Mouse (Mus musculus) liver, adult 2 months (tissue): ENCODE data around the gene Sobp. TPM values are rescaled to one million over a fixed set of nuclear protein-coding genes. Genes with fewer than 3 reads are reported as not detected.
A peak's percentile ranks its signal among the peaks of the same experiment; 100 is the strongest.

Experiments
- DNase-seq: peaks from one replicate; pipeline ENCODE4 v3.0.0-alpha.2; 2011; ENCODE audit warnings: low read depth, low spot score; ENCODE audit errors: extremely low read depth
- H3K27ac ChIP-seq: fragments of 200-500 bp; replicated peaks from 2 replicates; pipeline ENCODE4 v1.5.1; 2012; ENCODE audit warnings: low read depth, mild to moderate bottlenecking, control low read depth, inconsistent platforms, low read length; ENCODE audit not compliant: insufficient read depth
- H3K27me3 ChIP-seq: fragments of 200-500 bp; 2 replicates; pipeline ENCODE4 v1.6.1; 2012; ENCODE audit warnings: mild to moderate bottlenecking, moderate library complexity, low read length, inconsistent platforms; ENCODE audit not compliant: control insufficient read depth, insufficient read depth
- H3K36me3 ChIP-seq: fragments of 200-500 bp; 2 replicates; pipeline ENCODE4 v1.6.1; 2012; ENCODE audit warnings: low read length, inconsistent platforms; ENCODE audit not compliant: control insufficient read depth, insufficient read depth
- H3K4me1 ChIP-seq: fragments of 200-500 bp; 2 replicates; pipeline ENCODE4 v1.6.1; 2011; ENCODE audit warnings: low read length; ENCODE audit not compliant: control insufficient read depth, insufficient read depth
- H3K4me3 ChIP-seq: fragments of 200-500 bp; 2 replicates; pipeline ENCODE4 v1.5.1; 2011; ENCODE audit warnings: low read depth, mild to moderate bottlenecking, control low read depth, low read length, moderate library complexity; ENCODE audit not compliant: insufficient read depth
- H3K79me2 ChIP-seq: fragments of 200-500 bp; 2 replicates; pipeline ENCODE4 v1.6.1; 2012; ENCODE audit warnings: inconsistent platforms, mild to moderate bottlenecking, low read length, moderate library complexity; ENCODE audit not compliant: control insufficient read depth, insufficient read depth
- H3K9ac ChIP-seq: fragments of 200-500 bp; 2 replicates; pipeline ENCODE4 v1.6.1; 2012; ENCODE audit warnings: low read depth, mild to moderate bottlenecking, control low read depth, inconsistent platforms, low read length
- CTCF ChIP-seq: fragments of 200-500 bp; IDR thresholded peaks from 2 replicates; pipeline ENCODE4 v1.5.1; 2011; ENCODE audit warnings: low read depth, low read length, control low read depth
- POLR2A ChIP-seq: fragments of 200-500 bp; IDR thresholded peaks from 2 replicates; pipeline ENCODE4 v1.6.1; 2011; ENCODE audit warnings: low read length, control low read depth; ENCODE audit not compliant: insufficient read depth; ENCODE audit errors: extremely low read depth
- WGBS: fragments of 180-500 bp; shearing (Covaris S2); methylation state at CpG from one replicate; pipeline ENCODE4 v1.1.7; 2018; 5-methylcytosine and 5-hydroxymethylcytosine counted together
- polyA plus RNA-seq: library from polyadenylated mRNA; depleted of rRNA; stranded (reverse); fragments of >200 nt; gene quantifications from 2 replicates; pipeline ENCODE4 v1.2.3, GENCODE M21; 2012
- total RNA-seq: library from RNA; depleted of rRNA; stranded (reverse); fragments of >200 nt; gene quantifications from 2 replicates; pipeline ENCODE4 v1.2.3, GENCODE M21; 2014

Gene Sobp
- total and polyA plus RNA-seq, 2 experiments, result 0.01 TPM; not detected in 1

GRCm38 (mm10) chr10:43002066-43002678, 172.2 kb downstream of the Sobp start:
- H3K27me3 ChIP-seq, result no peaks in the 10 kb centered on the region
- no peaks in the 10 kb centered on the region for H3K36me3 ChIP-seq
- WGBS, result 43% methylated on average over 13 of the region's 13 CpGs
- no peaks in the 10 kb centered on the region for H3K79me2 ChIP-seq
- H3K27ac ChIP-seq, result no peak overlapping the region
- DNase-seq, result no peak
- no peak overlapping the region for H3K4me3 ChIP-seq
- H3K9ac ChIP-seq, result no peak overlapping the region
- TF ChIP-seq CTCF (no peak), POLR2A (no peak)
- peaks cover 7% of the 10 kb centered on the region for H3K4me1 ChIP-seq

GRCm38 (mm10) chr10:43001433-43001832, 172.9 kb downstream of the Sobp start:
- H3K4me1 ChIP-seq, result peaks cover 7% of the 10 kb centered on the region
- H3K27me3 ChIP-seq, result no peaks in the 10 kb centered on the region
- no peaks in the 10 kb centered on the region for H3K36me3 ChIP-seq
- no peak overlapping the region for H3K4me3 ChIP-seq
- TF ChIP-seq POLR2A, result no peak
- TF ChIP-seq CTCF, result no peak
- WGBS, result 40% methylated on average over 3 of the region's 3 CpGs
- peak; percentile 72 for DNase-seq
- no peak overlapping the region for H3K9ac ChIP-seq
- H3K79me2 ChIP-seq, result no peaks in the 10 kb centered on the region
- no peak overlapping the region for H3K27ac ChIP-seq

- peaks cover 7% of the 10 kb centered on the region for H3K4me1 ChIP-seq
- WGBS, result 95% methylated on average over 10 of the region's 10 CpGs
- TF ChIP-seq CTCF, result no peak
- TF ChIP-seq POLR2A, result no peak
Measured at GRCm38 (mm10) chr10:42999324-42999723, 175.0 kb downstream of the Sobp start.

GRCm38 (mm10) chr10:42997278-42997677, 177.1 kb downstream of the Sobp start:
- Histone ChIP-seq H3K27ac (no peak overlapping the region), H3K9ac (no peak overlapping the region), H3K27me3 (no peaks in the 10 kb centered on the region; the same call in 1 of the 2 replicates), H3K79me2 (no peaks in the 10 kb centered on the region), H3K4me3 (no peak overlapping the region), H3K4me1 (peaks cover 5% of the 10 kb centered on the region; the same call in 1 of the 2 replicates), H3K36me3 (no peaks in the 10 kb centered on the region)
- DNase-seq, result no peak
- WGBS, result 82% methylated on average over 2 of the region's 2 CpGs
- TF ChIP-seq POLR2A (no peak), CTCF (no peak)

More at GRCm38 (mm10) chr10:42999324-42999723, 175.0 kb downstream of the Sobp start:
- DNase-seq, result no peak
- Histone ChIP-seq H3K27me3 (no peaks in the 10 kb centered on the region; the same call in 1 of the 2 replicates), H3K79me2 (no peaks in the 10 kb centered on the region), H3K36me3 (no peaks in the 10 kb centered on the region), H3K9ac (no peak overlapping the region), H3K4me3 (no peak overlapping the region), H3K27ac (no peak overlapping the region)

GRCm38 (mm10) chr10:42995484-42995895, 178.8 kb downstream of the Sobp start:
- 53% methylated on average over 13 of the region's 13 CpGs for WGBS
- DNase-seq, result no peak
- Histone ChIP-seq H3K4me3 (no peak overlapping the region), H3K4me1 (no peaks in the 10 kb centered on the region), H3K27me3 (no peaks in the 10 kb centered on the region; the same call in 1 of the 2 replicates), H3K36me3 (no peaks in the 10 kb centered on the region), H3K27ac (no peak overlapping the region), H3K79me2 (no peaks in the 10 kb centered on the region), H3K9ac (no peak overlapping the region)
- TF ChIP-seq CTCF (no peak), POLR2A (no peak)

GRCm38 (mm10) chr10:42994331-42994782, 180.0 kb downstream of the Sobp start:
- Histone ChIP-seq H3K36me3 (no peaks in the 10 kb centered on the region), H3K4me3 (no peak overlapping the region), H3K27ac (no peak overlapping the region), H3K27me3 (no peaks in the 10 kb centered on the region; the same call in 1 of the 2 replicates), H3K79me2 (no peaks in the 10 kb centered on the region), H3K9ac (no peak overlapping the region), H3K4me1 (no peaks in the 10 kb centered on the region)
- no peak for TF ChIP-seq POLR2A
- no peak for TF ChIP-seq CTCF
- 38% methylated on average over 13 of the region's 13 CpGs for WGBS
- no peak for DNase-seq
